Mouse (Mus musculus) stomach, embryonic 15.5 days (tissue): Measurements from ENCODE around the gene Itgb1bp1. TPM values are rescaled to one million over a fixed set of nuclear protein-coding genes. Genes with fewer than 3 reads are reported as not detected.

Experiments used
- polyA plus RNA-seq: library from polyadenylated mRNA; unstranded; fragments of >200 nt; fragmentation: Nextera tagmentation; extraction: Ambion mirVana; gene quantifications from 2 replicates; pipeline ENCODE4 v1.2.1, GENCODE M21; 2015

The Itgb1bp1 gene
- polyA plus RNA-seq, 1 experiment from 2014 or later = 42.5 TPM

Other genes with a start within 250 kb of the Itgb1bp1 start
- 101 and 106 TPM in 2 replicates for gene Cpsf3, start 893 bp downstream of the Itgb1bp1 start, polyA plus RNA-seq
- 48.5 and 57.6 TPM in 2 replicates for gene Iah1, start 30.1 kb upstream of the Itgb1bp1 start, polyA plus RNA-seq
- 36.0 and 37.2 TPM in 2 replicates for gene Adam17, start 87.3 kb upstream of the Itgb1bp1 start, polyA plus RNA-seq
- 592 and 653 TPM in 2 replicates for gene Ywhaq, start 131.4 kb upstream of the Itgb1bp1 start, polyA plus RNA-seq